Mouse (Mus musculus): ENCODE measurements around the gene Cldn8.

Cldn8 gene

DNA sequence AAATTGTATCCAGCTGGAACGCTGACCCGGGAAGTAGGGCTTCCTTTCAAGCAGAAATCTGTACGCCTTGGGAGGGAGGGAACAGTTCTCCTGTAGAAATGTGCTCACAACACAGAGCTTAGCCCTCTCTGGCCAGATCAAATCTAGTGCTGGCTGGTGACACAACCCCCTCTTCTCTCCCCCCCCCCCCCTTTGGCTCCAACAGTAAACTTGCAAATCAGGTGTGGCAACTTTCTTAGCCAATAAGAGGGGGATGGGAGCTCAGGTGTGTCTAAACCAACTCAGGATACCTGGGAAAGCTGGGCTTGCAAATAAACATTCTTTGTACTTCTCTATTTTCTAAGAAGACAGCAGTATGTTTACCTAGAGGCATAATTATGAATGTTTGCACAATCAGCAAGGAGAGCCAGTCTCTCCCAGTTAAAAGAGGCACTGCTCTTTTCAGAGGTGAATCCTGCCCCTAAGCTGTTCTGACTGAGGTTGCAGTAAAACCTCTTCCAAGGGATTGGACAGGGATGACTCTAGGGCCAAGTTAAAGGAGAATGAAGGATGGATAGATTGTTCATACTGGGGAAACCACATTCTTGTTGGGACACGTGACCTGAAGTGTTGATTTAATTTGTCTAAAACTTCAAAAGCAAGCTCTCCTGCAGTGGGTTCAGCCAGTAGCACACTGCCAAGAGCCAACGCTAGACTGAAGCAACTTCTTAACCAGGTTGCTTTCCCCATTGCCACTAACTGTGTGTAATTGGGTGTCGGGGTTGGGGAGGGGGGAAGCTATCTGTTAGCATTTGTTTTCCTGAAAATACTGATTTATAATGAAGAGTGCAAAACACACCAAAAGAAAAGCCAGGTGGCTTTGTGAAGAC lies at the start of gene Cldn8:
Cldn8 (minus strand) TSS at position 139 of the 869 bp plus-strand sequence.
- DNase-seq (ENCODE audit: low read depth): no peak

DNA sequence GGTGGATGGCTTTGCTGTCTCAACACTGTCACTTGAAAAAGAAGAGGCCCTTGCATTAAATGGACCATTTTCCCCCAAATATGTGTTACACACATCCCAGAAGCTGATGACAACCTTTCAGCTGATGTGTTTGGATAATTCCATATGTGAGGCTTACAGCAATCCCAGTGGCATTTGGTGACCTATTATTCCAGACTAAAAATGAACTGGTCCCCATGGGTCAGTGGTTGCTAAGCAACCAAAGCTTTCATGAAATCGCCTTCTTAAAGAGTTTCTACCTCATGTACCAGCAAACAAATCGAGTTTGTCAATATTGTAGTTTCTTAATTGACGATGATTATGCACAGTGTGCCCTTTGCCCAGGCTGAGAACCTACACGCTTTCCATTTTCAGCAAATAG lies 49.7 kb upstream of the Cldn8 start:
- no peak for DNase-seq (ENCODE audit: low read depth)

DNA sequence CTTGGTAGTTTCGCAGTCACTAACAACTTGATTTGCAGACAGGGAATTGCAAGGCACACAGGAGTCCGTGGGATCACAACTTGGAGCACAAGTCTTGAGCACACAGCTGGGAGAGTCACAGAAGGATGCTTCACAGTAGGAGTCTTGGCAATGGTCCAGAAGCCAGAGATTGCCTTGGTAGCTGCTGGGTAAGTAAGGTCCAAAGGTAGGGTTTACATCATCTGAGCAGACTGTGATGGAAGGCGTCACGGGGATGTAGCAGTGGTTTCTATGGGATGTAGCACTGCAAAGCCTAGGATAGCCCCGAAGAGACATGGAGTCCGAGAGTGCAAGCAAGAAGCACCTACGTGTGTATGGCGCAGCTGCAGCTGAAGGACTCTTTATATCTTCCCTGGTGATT lies 48.9 kb upstream of the Cldn8 start, which contains the start of gene Krtap24-1:
Krtap24-1 (minus strand) TSS at position 358 of the 400 bp plus-strand sequence.
- DNase-seq (ENCODE audit: low read depth): no peak

DNA sequence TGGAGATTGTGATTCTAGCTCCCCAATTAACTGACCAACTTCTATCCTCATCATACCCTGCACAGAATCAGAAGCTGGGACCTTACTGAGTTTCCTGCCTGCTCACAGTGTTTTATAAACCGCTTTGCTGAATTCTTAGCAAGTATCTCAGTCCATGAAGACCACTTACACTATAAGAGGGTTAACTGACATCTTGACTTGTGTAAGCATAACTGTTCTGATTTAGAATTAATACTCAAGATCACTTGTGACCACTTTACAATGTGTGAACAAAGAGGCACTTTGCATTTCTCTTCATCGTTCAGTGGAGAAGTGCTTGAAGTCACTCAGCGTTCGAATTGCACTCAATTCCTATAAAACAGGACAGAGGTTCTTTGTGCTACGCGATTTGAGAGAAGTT lies 41.6 kb upstream of the Cldn8 start:
- no peak for DNase-seq (ENCODE audit: low read depth)

DNA sequence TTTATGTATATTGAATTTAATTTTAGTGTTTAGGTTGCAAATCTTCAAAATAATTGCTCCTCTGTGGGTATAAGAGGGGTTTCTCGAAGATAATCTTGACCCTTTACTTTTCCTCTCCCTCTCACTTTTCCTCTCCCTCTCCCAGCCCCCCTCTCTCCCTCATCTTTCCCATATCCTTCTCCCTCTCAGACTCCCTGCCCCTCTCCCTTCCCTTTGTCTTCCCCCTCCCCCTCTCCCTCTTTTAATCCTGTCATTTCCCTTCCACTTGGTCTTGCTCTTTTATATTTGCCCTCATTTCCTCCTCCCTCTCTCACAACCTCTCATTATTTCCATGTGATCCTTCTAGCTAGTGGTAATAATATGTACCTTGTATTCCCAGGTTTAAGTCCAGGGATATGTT lies 39.5 kb upstream of the Cldn8 start:
- DNase-seq (ENCODE audit: low read depth): no peak

DNA sequence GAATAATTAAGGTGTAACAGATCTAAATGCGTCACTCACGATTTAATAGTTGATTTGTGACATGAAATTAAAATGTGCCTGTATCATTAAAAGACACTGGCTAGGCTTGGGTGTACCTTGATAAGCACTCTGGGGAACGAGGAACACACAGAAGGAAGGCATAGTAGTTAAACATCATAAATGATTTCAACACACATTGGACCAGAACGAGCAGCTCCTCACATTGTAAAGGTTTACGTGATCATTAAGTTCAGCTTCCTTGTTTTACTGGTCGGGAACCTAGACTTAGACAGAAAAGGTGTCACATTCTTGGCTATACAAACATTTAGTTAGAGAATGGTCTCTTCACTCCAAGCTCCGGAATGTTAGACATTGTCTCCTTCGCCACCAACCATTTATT lies 37.3 kb upstream of the Cldn8 start:
- DNase-seq (ENCODE audit: low read depth): no peak

DNA sequence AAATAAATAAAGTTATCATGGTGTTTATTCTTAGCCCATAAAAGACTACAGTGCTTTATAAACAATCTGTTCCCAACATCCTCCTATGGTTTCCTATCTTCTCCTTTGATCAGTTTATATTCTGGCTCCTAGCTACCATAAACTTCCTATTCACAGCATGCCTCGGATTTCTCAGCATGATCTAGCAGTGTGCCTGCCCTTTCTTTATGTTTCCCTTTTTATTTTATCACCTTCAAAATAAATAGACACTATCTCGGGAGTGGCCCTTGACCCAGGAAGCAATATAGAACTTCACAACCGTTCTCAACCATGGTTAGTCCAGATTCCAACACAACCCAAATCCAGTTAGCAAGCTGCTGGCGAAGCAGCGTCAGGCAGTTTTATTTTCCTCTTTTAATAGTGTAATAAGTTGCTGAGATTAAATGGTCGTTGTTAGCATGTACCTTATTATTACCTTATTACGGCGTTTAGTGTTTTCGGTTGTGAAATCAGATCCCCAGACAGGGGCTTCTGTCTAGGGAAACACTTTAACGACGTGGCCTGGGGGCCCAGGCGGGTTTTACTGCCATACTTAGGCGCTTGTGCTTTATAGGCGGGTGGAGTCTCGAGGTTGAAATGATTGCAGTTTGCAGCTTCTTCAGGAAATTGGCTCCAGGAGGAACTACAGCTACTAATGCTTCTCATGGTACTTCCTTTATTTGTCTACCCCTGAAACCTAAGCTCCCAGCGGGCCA lies 36.7 kb upstream of the Cldn8 start:
- no peak for DNase-seq (ENCODE audit: low read depth)

DNA sequence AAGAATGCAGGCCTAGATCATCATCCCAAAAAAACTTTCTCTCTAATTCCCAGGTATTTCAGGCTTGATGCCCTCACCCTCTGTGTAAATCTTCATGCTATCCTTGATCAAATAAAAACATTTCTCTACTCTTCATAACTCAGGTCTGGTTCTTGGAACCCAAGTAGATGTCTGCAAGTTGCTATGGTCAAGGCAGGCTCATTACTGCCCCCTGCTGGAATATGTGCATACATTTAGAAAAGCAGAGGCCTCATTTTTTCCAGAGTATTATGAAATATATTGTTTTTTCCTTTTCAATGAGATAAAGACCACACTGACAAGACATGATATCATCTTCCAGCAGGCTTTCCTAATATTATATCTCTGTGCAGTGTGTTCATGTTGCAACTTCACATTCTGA lies 29.8 kb upstream of the Cldn8 start:
- peak; percentile 5 for DNase-seq (ENCODE audit: low read depth)

DNA sequence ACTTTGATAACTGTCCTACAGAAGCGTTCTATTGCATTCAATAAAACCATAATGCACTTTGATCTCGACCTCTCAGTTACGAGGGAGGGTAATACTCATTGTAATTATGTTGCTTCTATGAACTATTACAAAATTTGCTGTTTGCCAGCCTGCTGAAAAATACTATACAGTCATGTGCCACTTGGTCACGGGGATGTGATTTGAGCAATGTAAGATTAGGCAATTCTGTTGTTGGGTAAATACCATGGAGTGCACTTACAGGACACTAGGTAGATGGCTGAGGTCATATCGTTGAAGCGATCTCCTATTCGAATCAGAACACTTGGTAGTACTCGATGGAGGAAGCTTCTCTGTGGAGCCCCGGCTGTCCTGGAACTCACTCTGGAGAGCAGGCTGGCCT lies 20.4 kb upstream of the Cldn8 start:
- DNase-seq (ENCODE audit: low read depth): no peak

DNA sequence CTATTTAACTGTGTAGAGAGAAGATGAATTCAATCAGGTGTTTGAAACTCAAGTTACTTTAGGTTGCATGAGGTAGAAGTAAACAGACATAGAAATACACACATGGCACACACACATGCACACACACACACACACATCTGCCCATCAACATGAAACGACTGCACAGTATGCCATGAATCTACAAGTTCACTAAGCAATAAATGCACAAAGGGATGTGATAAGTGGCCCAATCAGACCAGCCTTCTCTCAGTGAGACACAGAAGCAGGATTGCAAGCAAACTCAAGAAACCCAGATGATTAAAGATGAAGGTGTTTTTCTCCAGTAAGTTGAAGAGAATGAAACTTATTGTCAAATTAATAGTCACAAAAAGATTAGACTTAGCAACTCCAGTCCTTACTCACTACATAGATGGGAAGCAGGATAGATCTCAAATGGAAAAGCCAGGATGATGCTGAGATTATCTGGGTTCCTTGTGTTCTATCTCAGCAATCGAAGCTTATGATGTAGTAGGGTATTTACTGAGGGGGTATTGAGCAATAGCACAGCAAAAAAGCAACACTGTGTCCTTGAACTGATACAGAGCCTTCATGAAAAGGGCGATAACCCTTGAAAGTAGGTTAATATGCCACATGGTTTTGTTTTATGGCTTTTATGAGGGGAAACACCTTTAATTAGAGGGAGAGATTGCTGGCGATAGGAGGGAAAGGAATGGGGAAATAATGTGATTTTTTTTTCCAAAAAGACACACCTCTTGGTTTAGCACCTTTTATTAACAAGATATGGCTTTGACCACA lies 13.1 kb upstream of the Cldn8 start:
- no peak for DNase-seq (ENCODE audit: low read depth)

DNA sequence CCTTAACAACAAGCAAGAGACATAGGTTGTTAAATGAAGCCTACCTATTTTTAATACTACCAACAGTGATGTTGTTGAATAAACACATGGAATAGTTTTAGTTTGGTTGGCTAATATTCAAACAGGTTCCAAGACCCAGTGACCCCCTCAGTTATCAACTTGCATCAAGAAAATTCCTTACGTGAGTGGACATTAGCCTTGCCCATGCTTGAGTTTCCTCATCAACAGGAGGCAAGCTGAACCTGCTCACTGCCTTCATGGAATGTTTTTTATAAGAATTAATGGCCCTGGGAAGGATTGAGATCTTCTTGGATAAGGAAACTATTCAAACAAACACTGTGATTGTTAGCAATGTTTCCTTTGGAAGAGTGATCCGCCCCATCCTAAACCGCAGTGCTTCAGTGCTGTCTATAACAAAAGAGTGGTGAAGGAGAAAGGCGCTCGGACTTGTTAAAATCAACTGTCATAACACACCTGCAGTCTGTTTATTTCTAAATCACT lies 10.0 kb upstream of the Cldn8 start:
- no peak for DNase-seq (ENCODE audit: low read depth)

DNA sequence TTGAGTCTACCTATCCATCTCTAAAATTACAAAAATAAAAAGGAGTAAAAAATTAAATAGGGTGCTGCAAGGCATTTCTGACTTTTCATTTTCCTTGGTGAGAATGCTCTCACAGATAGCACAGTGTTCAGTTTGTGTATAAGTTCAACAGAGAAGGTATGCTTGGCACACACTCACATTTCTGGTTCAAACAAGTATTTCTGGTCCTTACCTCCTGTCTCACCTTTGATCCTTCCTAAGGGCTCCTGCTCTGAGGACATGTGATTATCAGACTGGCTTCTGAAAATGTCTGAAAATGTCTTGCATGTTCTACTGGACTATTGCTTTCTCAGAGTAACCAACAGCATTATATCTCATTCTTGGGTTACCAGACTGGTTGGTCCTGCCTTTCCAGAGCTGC lies 7.2 kb upstream of the Cldn8 start:
- no peak for DNase-seq (ENCODE audit: low read depth)

DNA sequence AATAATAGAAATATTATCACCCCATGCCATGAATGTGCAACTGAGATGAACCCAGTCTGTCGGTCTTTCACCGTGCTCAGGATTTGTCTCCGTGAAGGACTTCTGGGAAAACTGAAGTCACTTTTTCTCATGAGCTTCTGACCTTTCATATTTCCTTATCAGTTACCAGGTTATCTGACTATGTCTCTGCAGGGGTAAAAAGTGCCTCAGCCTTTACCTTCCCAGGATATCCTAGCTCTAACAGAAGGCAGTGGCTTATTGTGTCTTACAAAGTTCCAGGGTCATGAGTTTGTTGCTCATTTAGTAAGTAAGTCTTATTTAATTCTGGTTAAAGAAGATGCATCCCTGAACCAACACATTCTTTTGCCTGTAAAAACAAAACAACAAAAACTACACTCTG lies 6.7 kb upstream of the Cldn8 start:
- DNase-seq (ENCODE audit: low read depth): no peak

DNA sequence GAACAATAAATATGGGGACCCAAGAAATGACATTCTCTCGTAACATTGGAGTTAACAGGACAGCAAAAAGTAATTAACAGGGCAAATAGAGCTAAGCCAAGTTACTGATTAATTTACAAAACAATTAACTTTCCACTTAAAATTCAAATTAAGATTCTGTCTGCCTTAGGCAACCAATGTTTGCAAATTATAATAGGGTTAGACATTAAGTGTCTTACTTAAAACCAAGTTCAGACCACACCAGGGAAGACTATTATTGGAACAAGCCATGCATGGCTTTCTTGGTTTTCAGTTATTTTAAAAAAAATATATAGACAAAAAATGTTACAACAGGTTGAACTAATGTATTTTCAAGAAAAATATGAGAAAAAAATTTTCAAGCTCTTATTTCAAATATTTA lies 6.1 kb upstream of the Cldn8 start:
- DNase-seq (ENCODE audit: low read depth): no peak

DNA sequence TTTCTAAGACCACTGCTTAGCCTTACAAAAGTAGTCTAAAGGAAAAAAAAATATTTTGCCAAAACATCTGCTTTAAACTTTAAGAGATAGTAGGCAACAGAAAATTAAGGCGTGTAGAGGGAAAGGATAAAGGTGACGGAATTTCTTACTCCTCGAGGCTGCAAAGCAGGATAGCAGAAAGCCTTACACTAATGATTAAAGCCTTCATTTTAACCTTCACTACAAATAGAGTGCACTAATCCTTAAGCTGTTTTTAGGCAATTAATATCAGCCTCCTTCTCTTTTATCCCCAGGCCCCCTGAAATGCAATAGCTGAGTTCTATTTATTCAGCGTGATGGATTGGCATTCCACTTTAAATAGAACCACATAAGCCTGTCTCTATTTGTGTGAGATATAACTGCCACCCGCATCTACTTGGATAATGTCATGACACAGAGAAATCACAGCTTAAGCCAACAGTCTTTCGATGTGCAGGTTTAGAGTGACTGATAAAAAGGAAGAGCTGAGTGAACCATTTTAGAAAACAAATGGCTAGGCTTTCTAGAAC lies 1.3 kb downstream of the Cldn8 start:
- no peak for DNase-seq (ENCODE audit: low read depth)

DNA sequence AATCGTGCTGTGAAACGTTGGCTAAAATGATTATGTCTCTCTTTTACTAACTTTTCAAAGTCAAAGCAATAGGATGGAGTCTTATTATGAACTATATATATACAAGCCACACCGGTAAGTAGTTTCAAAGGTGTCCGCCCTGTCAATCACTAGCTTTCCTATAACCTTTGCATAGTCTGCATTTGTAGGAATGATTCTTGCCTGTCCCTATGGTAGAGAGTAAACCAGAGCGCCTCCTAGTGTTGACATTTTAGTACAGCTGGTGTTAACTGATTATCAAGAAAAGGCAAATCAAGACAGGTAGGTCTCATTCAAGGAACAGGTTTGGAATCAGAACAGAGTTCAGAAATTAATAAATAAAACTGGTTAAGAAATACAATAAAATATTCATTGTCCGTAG lies 20.5 kb downstream of the Cldn8 start:
- DNase-seq (ENCODE audit: low read depth): peak; percentile 31

DNA sequence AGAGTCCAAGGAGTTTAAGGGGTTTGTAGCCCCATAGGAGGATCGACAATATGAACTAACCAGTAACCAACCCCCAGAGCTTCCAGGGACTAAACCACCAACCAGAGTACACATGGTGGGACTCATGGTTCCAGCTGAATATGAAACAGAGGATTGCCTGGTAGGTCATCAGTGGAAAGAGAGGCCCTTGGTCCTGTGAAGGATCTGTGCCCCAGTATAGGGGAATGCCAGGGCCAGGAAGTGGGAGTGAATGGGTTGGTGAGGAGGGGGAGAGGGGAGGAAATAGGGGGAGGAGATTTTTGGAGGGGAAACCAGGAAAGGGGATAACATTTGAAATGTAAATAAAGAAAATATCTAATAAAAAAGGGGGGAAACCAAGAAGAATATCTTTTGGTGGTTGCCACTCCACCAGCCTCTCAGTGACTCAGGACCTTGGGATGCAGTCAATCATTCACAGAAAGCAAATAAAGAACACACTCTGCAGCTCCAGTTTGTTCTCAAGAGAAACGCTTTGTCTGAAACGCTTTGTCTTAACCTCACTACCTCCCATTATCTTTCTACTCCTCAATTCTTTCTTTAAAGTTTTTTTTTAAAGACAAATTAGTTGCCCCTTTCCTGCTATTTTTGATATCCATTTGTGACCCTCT lies 23.0 kb downstream of the Cldn8 start:
- no peak for DNase-seq (ENCODE audit: low read depth)

DNA sequence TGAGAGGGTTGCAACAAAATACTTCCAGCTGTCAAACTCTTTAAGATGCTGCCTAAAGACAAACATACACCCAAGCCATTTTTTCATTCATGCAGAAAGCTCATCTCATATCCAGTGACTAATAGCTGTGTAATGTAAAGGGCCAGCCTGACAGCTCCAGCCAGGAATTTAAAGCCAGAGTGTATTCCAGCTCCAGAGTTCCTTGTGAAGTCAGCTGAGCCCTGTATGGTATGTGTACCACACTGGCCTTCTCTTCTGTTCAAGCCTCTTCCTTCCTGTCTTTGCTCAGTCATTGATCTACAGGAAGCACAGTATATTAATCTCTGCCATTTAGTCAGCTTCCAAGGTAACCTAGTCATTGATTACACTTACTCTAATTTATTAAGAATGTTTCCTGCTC lies 51.6 kb downstream of the Cldn8 start:
- no peak for DNase-seq (ENCODE audit: low read depth)
